Mouse (Mus musculus) intestine, postnatal 0 days (tissue): Measurements from ENCODE around the gene 4930452B06Rik. TPM values are rescaled to one million over a fixed set of nuclear protein-coding genes. Genes with fewer than 3 reads are reported as not detected.

ENCODE experiments used
- ATAC-seq: fragments of 200-750 bp; cut with Nextera tagmentation; 2 replicates; pipeline ENCODE4 v1.8.0; 2017; ENCODE audit warnings: mild to moderate bottlenecking, moderate TSS enrichment, moderate library complexity
- H3K27ac ChIP-seq: fragments of 300-500 bp; sonication (generic); 2 replicates; pipeline ENCODE4 v1.5.1; 2014; ENCODE audit warnings: mild to moderate bottlenecking, low read depth, low read length, moderate library complexity
- H3K27me3 ChIP-seq: fragments of 300-500 bp; sonication (generic); replicated peaks from 2 replicates; pipeline ENCODE4 v1.6.1; 2014; ENCODE audit warnings: low read length, mixed read lengths; ENCODE audit not compliant: control insufficient read depth, insufficient read depth
- H3K36me3 ChIP-seq: fragments of 300-500 bp; sonication (generic); 2 replicates; pipeline ENCODE4 v1.6.1; 2014; ENCODE audit warnings: mild to moderate bottlenecking, moderate library complexity; ENCODE audit not compliant: control insufficient read depth, insufficient read depth
- H3K4me1 ChIP-seq: fragments of 300-500 bp; sonication (generic); replicated peaks from 2 replicates; pipeline ENCODE4 v1.6.1; 2014; ENCODE audit warnings: antibody characterized with exemption, low read length, mixed read lengths; ENCODE audit not compliant: control insufficient read depth, insufficient read depth
- H3K4me2 ChIP-seq: fragments of 300-500 bp; sonication (generic); replicated peaks from 2 replicates; pipeline ENCODE4 v1.6.1; 2014; ENCODE audit warnings: low read depth, mild to moderate bottlenecking, moderate library complexity
- H3K4me3 ChIP-seq: fragments of 300-500 bp; sonication (generic); 2 replicates; pipeline ENCODE4 v1.5.1; 2014; ENCODE audit warnings: low read depth, low read length
- H3K9ac ChIP-seq: fragments of 300-500 bp; sonication (generic); 2 replicates; pipeline ENCODE4 v1.6.1; 2014; ENCODE audit warnings: mild to moderate bottlenecking, low read depth, low read length
- H3K9me3 ChIP-seq: fragments of 300-500 bp; sonication (generic); 2 replicates; pipeline ENCODE4 v1.6.1; 2016; ENCODE audit warnings: mixed run types; ENCODE audit not compliant: control insufficient read depth
- CTCF ChIP-seq: sonication (generic); IDR thresholded peaks from 2 replicates; pipeline ENCODE4 v1.5.1; 2016; ENCODE audit warnings: low read depth, mild to moderate bottlenecking, control low read depth, antibody characterized with exemption, moderate library complexity
- WGBS: fragments of 180-500 bp; shearing (Covaris S2); extraction: QIAGEN DNeasy Blood & Tissue Kit; methylation state at CpG from one replicate; pipeline ENCODE4 v1.1.7; 2014; 5-methylcytosine and 5-hydroxymethylcytosine counted together
- polyA plus RNA-seq: library from polyadenylated mRNA; unstranded; fragments of >200 nt; fragmentation: Nextera tagmentation; extraction: Ambion mirVana; gene quantifications from 2 replicates; pipeline ENCODE4 v1.2.1, GENCODE M21; 2015

Gene 4930452B06Rik
- polyA plus RNA-seq, 1 experiment from 2014 or later: 1.6 TPM

- H3K27me3 ChIP-seq: no peaks in the 10 kb centered on the region
- no peak overlapping the region for H3K9ac ChIP-seq
- 44% methylated on average over 4 of the region's 4 CpGs for WGBS
- no peak overlapping the region for H3K27ac ChIP-seq
- no peak for TF ChIP-seq CTCF
- H3K4me3 ChIP-seq: no peak overlapping the region
- no peak for ATAC-seq
- H3K4me2 ChIP-seq: no peak overlapping the region
- H3K4me1 ChIP-seq: no peaks in the 10 kb centered on the region
- H3K36me3 ChIP-seq: no peaks in the 10 kb centered on the region
- H3K9me3 ChIP-seq: no peaks in the 10 kb centered on the region
Measured at GRCm38 (mm10) chr14:8494952-8495351, 171.1 kb downstream of the 4930452B06Rik start.

DNA sequence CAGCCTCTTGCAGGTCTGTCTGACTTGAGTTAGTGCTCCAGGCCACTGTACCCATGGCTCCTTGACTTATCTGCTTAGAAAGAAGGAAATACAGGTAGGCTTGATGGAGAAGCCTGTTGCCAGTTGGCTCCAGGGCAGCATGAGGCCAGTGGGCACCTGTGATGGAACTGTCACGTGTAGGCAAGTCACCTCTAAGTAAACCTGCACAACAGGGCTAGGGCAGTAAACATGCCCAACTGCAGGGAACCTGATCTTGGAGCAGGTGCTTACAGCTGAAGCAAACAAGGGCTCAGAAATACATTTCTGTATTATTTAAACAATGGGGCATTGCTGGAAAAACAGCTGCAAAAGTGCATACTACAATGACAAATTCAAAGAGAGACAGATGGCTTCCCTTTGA is 171.8 kb downstream of the 4930452B06Rik start:
- no peaks in the 10 kb centered on the region for H3K9me3 ChIP-seq
- 71% methylated on average over 1 of the region's 1 CpGs for WGBS
- H3K27ac ChIP-seq: no peak overlapping the region
- H3K4me2 ChIP-seq: no peak overlapping the region
- H3K36me3 ChIP-seq: no peaks in the 10 kb centered on the region
- no peak overlapping the region for H3K9ac ChIP-seq
- no peaks in the 10 kb centered on the region for H3K4me1 ChIP-seq
- H3K4me3 ChIP-seq: no peak overlapping the region
- no peak for ATAC-seq
- H3K27me3 ChIP-seq: no peaks in the 10 kb centered on the region
- TF ChIP-seq CTCF: no peak

- Histone ChIP-seq H3K4me2 (no peak overlapping the region), H3K4me1 (no peaks in the 10 kb centered on the region), H3K36me3 (no peaks in the 10 kb centered on the region), H3K9me3 (no peaks in the 10 kb centered on the region), H3K27me3 (no peaks in the 10 kb centered on the region), H3K4me3 (no peak overlapping the region), H3K27ac (no peak overlapping the region), H3K9ac (no peak overlapping the region)
- 82% methylated on average over 5 of the region's 5 CpGs for WGBS
- no peak for TF ChIP-seq CTCF
- no peak for ATAC-seq
Measured at GRCm38 (mm10) chr14:8478098-8478497, 187.9 kb downstream of the 4930452B06Rik start.

- no peaks in the 10 kb centered on the region for H3K9me3 ChIP-seq
- no peaks in the 10 kb centered on the region for H3K27me3 ChIP-seq
- H3K4me1 ChIP-seq: no peaks in the 10 kb centered on the region
- no peak for TF ChIP-seq CTCF
- no peak overlapping the region for H3K4me2 ChIP-seq
- no peak for ATAC-seq
- H3K36me3 ChIP-seq: no peaks in the 10 kb centered on the region
- no peak overlapping the region for H3K9ac ChIP-seq
- no peak overlapping the region for H3K4me3 ChIP-seq
- no peak overlapping the region for H3K27ac ChIP-seq
- 80% methylated on average over 8 of the region's 8 CpGs for WGBS
Measured at GRCm38 (mm10) chr14:8477348-8477747, 188.7 kb downstream of the 4930452B06Rik start.

GRCm38 (mm10) chr14:8476606-8477005 is 189.4 kb downstream of the 4930452B06Rik start:
- Histone ChIP-seq H3K4me1 (no peaks in the 10 kb centered on the region), H3K4me2 (no peak overlapping the region), H3K9me3 (no peaks in the 10 kb centered on the region), H3K27me3 (no peaks in the 10 kb centered on the region), H3K36me3 (no peaks in the 10 kb centered on the region), H3K4me3 (no peak overlapping the region), H3K9ac (no peak overlapping the region), H3K27ac (no peak overlapping the region)
- TF ChIP-seq CTCF: peak; percentile 49
- 70% methylated on average over 3 of the region's 3 CpGs for WGBS
- ATAC-seq: no peak

DNA sequence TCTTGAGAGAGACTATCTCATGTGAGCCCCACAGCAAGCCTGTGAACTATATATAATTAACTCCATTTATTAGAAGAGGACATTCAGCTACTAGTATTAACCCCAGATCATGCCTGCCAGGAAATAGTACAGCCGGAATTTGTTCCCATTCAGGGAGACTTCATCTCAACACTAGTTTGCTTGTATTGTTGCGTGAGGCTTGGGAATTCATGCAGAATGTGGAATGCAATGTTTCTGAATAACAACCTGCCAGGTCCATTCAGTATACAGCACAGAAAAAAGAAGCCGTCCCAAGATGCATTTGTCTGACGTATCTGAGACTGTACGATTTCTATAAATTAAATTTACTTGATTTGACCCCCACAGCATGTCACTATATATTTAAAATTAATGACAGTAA is 190.2 kb downstream of the 4930452B06Rik start:
- H3K4me3 ChIP-seq: no peak overlapping the region
- no peaks in the 10 kb centered on the region for H3K9me3 ChIP-seq
- no peak overlapping the region for H3K9ac ChIP-seq
- no peak for ATAC-seq
- no peaks in the 10 kb centered on the region for H3K27me3 ChIP-seq
- no peaks in the 10 kb centered on the region for H3K4me1 ChIP-seq
- no peak overlapping the region for H3K27ac ChIP-seq
- TF ChIP-seq CTCF: no peak
- no peak overlapping the region for H3K4me2 ChIP-seq
- 88% methylated on average over 5 of the region's 5 CpGs for WGBS
- no peaks in the 10 kb centered on the region for H3K36me3 ChIP-seq

- H3K27me3 ChIP-seq: no peaks in the 10 kb centered on the region
- H3K27ac ChIP-seq: no peak overlapping the region
- H3K4me2 ChIP-seq: no peak overlapping the region
- 69% methylated on average over 2 of the region's 2 CpGs for WGBS
- TF ChIP-seq CTCF: no peak
- H3K4me3 ChIP-seq: no peak overlapping the region
- no peaks in the 10 kb centered on the region for H3K4me1 ChIP-seq
- no peak for ATAC-seq
- no peaks in the 10 kb centered on the region for H3K9me3 ChIP-seq
- H3K9ac ChIP-seq: no peak overlapping the region
- no peaks in the 10 kb centered on the region for H3K36me3 ChIP-seq
Measured at GRCm38 (mm10) chr14:8472884-8473283, 193.2 kb downstream of the 4930452B06Rik start.
